Mouse (Mus musculus): ENCODE measurements at regions not wholly inside any gene's neighbourhood (a gene's known extent, or its start where the extent isn't known, plus 50 kb on each side); places are given as distances from the start of the nearest gene placed in this dataset.

DNA sequence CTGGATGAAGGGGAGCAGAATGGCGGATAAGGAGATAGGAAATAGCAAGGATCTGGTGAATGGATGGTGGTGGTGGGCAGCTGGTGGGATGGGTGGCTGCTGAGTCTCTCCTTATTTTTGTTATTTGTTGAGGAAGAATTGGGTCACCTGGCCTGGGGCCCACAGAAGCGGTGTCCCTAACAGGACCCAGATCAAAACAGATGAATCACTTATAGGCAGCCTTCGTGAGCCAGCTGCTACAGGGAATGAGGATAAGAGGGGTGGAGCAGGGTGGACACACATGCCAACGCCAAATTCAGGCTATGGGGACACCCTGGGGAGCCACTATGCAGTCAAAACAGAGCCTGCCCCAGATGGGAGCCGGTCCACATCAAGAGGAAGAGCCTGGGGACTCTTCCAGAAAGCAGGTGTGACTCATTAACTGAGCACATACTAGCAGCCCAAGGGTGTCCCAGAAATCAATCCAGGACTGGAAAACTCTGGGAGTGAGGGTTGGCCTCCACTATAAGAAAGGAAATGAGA is 75.4 kb downstream of the Inhbb start:
- in situ Hi-C loops (cut with MboI; ENCODE audit: low sequenced_read_pairs in 2 of 2, unreplicated experiment in 2 of 2) = no loop called here
- no peak for DNase-seq (ENCODE audit: low read depth, low spot score)
- Histone ChIP-seq H3K9me3 (ENCODE audit: control insufficient read depth, insufficient read depth, low read depth, low read length) (no peaks in the 10 kb centered on the region), H3K36me3 (ENCODE audit: control insufficient read depth, insufficient read depth, low read length, poor library complexity, severe bottlenecking) (no peaks in the 10 kb centered on the region), H3K4me1 (ENCODE audit: control insufficient read depth in 2 of 2, insufficient read depth in 2 of 2, low read length in 2 of 2, poor library complexity in 1 of 2) (peaks cover 3 to 39% of the 10 kb centered on the region in 2 experiments), H3K27ac (ENCODE audit: insufficient read depth, low read depth, low read length, poor library complexity, severe bottlenecking) (no peak overlapping the region), H3K9ac (ENCODE audit: insufficient read depth, low read depth, low read length, poor library complexity, severe bottlenecking) (no peak overlapping the region), H3K4me3 (ENCODE audit: insufficient read depth in 1 of 2, low read depth in 1 of 2, low read length in 2 of 2, poor library complexity in 1 of 2, severe bottlenecking in 1 of 2) (no peak overlapping the region)
- TF ChIP-seq MAFK (IDR thresholded peaks at IDR 0.05; ENCODE audit: insufficient read depth, low read depth, low read length) (no peak), HCFC1 (IDR thresholded peaks at IDR 0.05; ENCODE audit: borderline replicate concordance, insufficient read depth, low read length) (no peak), ZNF384 (IDR thresholded peaks at IDR 0.05; ENCODE audit: low read depth, low read length) (no peak), ZC3H11A (IDR thresholded peaks at IDR 0.05; ENCODE audit: borderline replicate concordance, low read depth, low read length) (no peak), CHD2 (IDR thresholded peaks at IDR 0.05; ENCODE audit: low read depth, low read length) (no peak)

DNA sequence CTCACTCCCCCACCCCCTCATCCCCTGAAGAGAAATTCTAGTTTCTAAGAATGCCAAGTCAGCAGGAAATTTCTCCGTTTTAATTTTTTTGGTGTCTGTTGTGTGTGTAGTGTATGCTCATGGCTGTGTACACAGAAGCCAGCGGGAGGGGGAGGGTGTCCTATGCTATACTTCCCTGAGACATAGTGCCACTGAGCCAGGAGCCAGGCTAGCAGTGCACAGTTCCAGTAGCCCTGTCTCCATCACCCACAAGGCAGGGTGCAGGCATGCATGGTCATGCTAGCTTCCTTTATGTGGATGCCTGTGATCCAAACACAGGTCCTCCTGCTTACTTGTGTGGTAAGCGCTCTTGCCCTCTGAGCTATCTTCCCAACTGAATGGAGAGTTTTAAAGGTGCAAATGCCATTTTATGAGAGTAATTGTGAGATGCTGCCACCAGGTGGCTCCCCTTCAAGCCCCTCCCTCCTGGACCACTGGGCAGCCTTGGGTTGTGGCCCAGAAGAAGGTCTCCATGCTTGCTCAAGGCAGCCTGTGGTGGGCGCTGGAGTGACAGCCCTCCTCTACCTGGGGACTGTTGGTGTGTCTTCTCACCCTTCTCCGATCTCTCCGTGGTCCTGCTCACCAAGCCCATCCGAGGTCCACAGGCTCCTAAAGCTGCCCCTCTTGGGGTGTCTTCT is 76.8 kb downstream of the Inhbb start:
- H3K9me3 ChIP-seq (ENCODE audit: control insufficient read depth, insufficient read depth, low read depth, low read length) = no peaks in the 10 kb centered on the region
- no peak overlapping the region for H3K4me3 ChIP-seq (ENCODE audit: insufficient read depth in 1 of 2, low read depth in 1 of 2, low read length in 2 of 2, poor library complexity in 1 of 2, severe bottlenecking in 1 of 2)
- peak; percentile 70; the same call in 1 of the 2 replicates for TF ChIP-seq MAFK (IDR thresholded peaks at IDR 0.05; ENCODE audit: insufficient read depth, low read depth, low read length)
- TF ChIP-seq ZC3H11A (IDR thresholded peaks at IDR 0.05; ENCODE audit: borderline replicate concordance, low read depth, low read length) = peak; percentile 4; the same call in 1 of the 2 replicates
- no peak for TF ChIP-seq ZNF384 (IDR thresholded peaks at IDR 0.05; ENCODE audit: low read depth, low read length)
- H3K36me3 ChIP-seq (ENCODE audit: control insufficient read depth, insufficient read depth, low read length, poor library complexity, severe bottlenecking) = no peaks in the 10 kb centered on the region
- H3K27ac ChIP-seq (ENCODE audit: insufficient read depth, low read depth, low read length, poor library complexity, severe bottlenecking) = no peak overlapping the region
- peaks cover 3 to 39% of the 10 kb centered on the region in 2 experiments for H3K4me1 ChIP-seq (ENCODE audit: control insufficient read depth in 2 of 2, insufficient read depth in 2 of 2, low read length in 2 of 2, poor library complexity in 1 of 2)
- no peak overlapping the region for H3K9ac ChIP-seq (ENCODE audit: insufficient read depth, low read depth, low read length, poor library complexity, severe bottlenecking)
- no peak for DNase-seq (ENCODE audit: low read depth, low spot score)
- in situ Hi-C loops (cut with MboI; ENCODE audit: low sequenced_read_pairs in 2 of 2, unreplicated experiment in 2 of 2) = no loop called here

DNA sequence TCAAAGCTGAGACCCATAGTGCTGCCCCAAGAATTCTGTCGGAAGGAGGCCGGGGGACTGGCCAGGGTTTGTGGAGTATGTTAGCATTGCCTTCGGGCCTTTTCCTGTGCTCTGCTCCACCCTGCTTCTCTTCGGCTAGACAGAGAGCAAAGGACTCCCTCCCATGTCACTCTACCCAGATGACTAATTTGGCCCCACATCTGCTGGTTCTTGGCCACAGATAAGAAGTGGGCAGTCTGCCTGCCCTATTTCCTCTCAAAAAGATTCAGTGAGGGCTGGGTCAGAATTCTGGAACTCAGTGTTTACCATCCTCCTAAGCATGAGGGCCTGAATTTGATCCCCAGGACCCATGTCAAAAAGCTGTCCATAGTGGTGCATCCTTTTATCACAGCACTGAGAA is 78.0 kb downstream of the Inhbb start:
- no peak for TF ChIP-seq ZNF384 (IDR thresholded peaks at IDR 0.05; ENCODE audit: low read depth, low read length)
- no peak for TF ChIP-seq MAFK (IDR thresholded peaks at IDR 0.05; ENCODE audit: insufficient read depth, low read depth, low read length)
- TF ChIP-seq ZC3H11A (IDR thresholded peaks at IDR 0.05; ENCODE audit: borderline replicate concordance, low read depth, low read length) = no peak
- TF ChIP-seq HCFC1 (IDR thresholded peaks at IDR 0.05; ENCODE audit: borderline replicate concordance, insufficient read depth, low read length) = no peak
- no peak for TF ChIP-seq CHD2 (IDR thresholded peaks at IDR 0.05; ENCODE audit: low read depth, low read length)
- in situ Hi-C loops (cut with MboI; ENCODE audit: low sequenced_read_pairs in 2 of 2, unreplicated experiment in 2 of 2) = no loop called here
- Histone ChIP-seq H3K27ac (ENCODE audit: insufficient read depth, low read depth, low read length, poor library complexity, severe bottlenecking) (no peak overlapping the region), H3K36me3 (ENCODE audit: control insufficient read depth, insufficient read depth, low read length, poor library complexity, severe bottlenecking) (no peaks in the 10 kb centered on the region), H3K4me1 (ENCODE audit: control insufficient read depth in 2 of 2, insufficient read depth in 2 of 2, low read length in 2 of 2, poor library complexity in 1 of 2) (peaks cover 3 to 33% of the 10 kb centered on the region in 2 experiments), H3K9ac (ENCODE audit: insufficient read depth, low read depth, low read length, poor library complexity, severe bottlenecking) (no peak overlapping the region), H3K9me3 (ENCODE audit: control insufficient read depth, insufficient read depth, low read depth, low read length) (no peaks in the 10 kb centered on the region), H3K4me3 (ENCODE audit: insufficient read depth in 1 of 2, low read depth in 1 of 2, low read length in 2 of 2, poor library complexity in 1 of 2, severe bottlenecking in 1 of 2) (no peak overlapping the region)
- DNase-seq (ENCODE audit: low read depth, low spot score) = no peak

DNA sequence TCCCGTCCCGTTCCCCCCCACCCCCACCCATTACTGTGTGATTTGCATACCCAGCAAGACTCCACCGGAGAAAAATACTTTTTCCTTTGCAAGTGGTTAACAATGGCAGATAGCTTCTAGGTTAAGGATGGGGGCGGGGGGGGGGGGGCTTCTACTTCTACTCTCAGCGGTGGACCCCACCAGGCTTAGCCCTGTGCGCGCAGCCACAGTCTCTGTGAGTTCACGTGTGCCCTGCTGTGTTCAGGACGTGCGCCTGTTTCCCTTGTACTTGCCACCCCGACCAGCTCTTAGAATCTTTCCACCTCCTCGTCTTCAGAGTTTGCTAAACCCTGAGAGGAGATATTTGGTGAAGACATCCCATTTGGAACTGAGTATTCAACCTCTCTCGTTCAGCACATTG is 86.9 kb downstream of the Inhbb start:
- in situ Hi-C loops (cut with MboI; ENCODE audit: low sequenced_read_pairs in 2 of 2, unreplicated experiment in 2 of 2) = no loop called here

More for the DNA sequence above, 86.9 kb downstream of the Inhbb start:
- Histone ChIP-seq H3K9me3 (ENCODE audit: control insufficient read depth, insufficient read depth, low read depth, low read length) (no peaks in the 10 kb centered on the region), H3K27ac (ENCODE audit: insufficient read depth, low read depth, low read length, poor library complexity, severe bottlenecking) (no peak overlapping the region; the same call in 1 of the 2 replicates), H3K4me3 (ENCODE audit: insufficient read depth in 1 of 2, low read depth in 1 of 2, low read length in 2 of 2, poor library complexity in 1 of 2, severe bottlenecking in 1 of 2) (no peak overlapping the region), H3K9ac (ENCODE audit: insufficient read depth, low read depth, low read length, poor library complexity, severe bottlenecking) (no peak overlapping the region), H3K4me1 (ENCODE audit: control insufficient read depth in 2 of 2, insufficient read depth in 2 of 2, low read length in 2 of 2, poor library complexity in 1 of 2) (peaks cover 8 to 9% of the 10 kb centered on the region in 2 experiments), H3K36me3 (ENCODE audit: control insufficient read depth, insufficient read depth, low read length, poor library complexity, severe bottlenecking) (no peaks in the 10 kb centered on the region)
- no peak for DNase-seq (ENCODE audit: low read depth, low spot score)
- TF ChIP-seq HCFC1 (IDR thresholded peaks at IDR 0.05; ENCODE audit: borderline replicate concordance, insufficient read depth, low read length) (no peak), MAFK (IDR thresholded peaks at IDR 0.05; ENCODE audit: insufficient read depth, low read depth, low read length) (no peak), ZNF384 (IDR thresholded peaks at IDR 0.05; ENCODE audit: low read depth, low read length) (no peak), CHD2 (IDR thresholded peaks at IDR 0.05; ENCODE audit: low read depth, low read length) (no peak), ZC3H11A (IDR thresholded peaks at IDR 0.05; ENCODE audit: borderline replicate concordance, low read depth, low read length) (no peak)
